Mouse (Mus musculus) hindbrain, embryonic 14.5 days (tissue): ENCODE results near the gene Ddx5. TPM values are rescaled to one million over a fixed set of nuclear protein-coding genes. Genes with fewer than 3 reads are reported as not detected.

Source experiments
- ATAC-seq: fragments of 200-750 bp; cut with Nextera tagmentation; 2 replicates; pipeline ENCODE4 v1.8.0; 2017; ENCODE audit warnings: moderate number of reproducible peaks, mild to moderate bottlenecking, moderate TSS enrichment, moderate library complexity; ENCODE audit not compliant: low FRiP score
- DNase-seq: peaks from one replicate; pipeline ENCODE4 v3.0.0-alpha.2; 2015; ENCODE audit warnings: low spot score
- H3K27ac ChIP-seq: fragments of 300-500 bp; sonication (generic); 2 replicates; pipeline ENCODE4 v1.5.1; 2014; ENCODE audit warnings: mild to moderate bottlenecking, moderate library complexity
- H3K27me3 ChIP-seq: fragments of 300-500 bp; sonication (generic); 2 replicates; pipeline ENCODE4 v1.6.1; 2014; ENCODE audit warnings: mild to moderate bottlenecking, low read length, mixed read lengths; ENCODE audit not compliant: control insufficient read depth, insufficient read depth
- H3K36me3 ChIP-seq: fragments of 300-500 bp; sonication (generic); replicated peaks from 2 replicates; pipeline ENCODE4 v1.6.1; 2014; ENCODE audit not compliant: control insufficient read depth, insufficient read depth
- H3K4me1 ChIP-seq: fragments of 300-500 bp; sonication (generic); replicated peaks from 2 replicates; pipeline ENCODE4 v1.6.1; 2014; ENCODE audit warnings: antibody characterized with exemption, low read length, mixed read lengths; ENCODE audit not compliant: control insufficient read depth, insufficient read depth
- H3K4me2 ChIP-seq: fragments of 300-500 bp; sonication (generic); replicated peaks from 2 replicates; pipeline ENCODE4 v1.6.1; 2014; ENCODE audit warnings: mild to moderate bottlenecking, moderate library complexity
- H3K4me3 ChIP-seq: fragments of 300-500 bp; sonication (generic); replicated peaks from 2 replicates; pipeline ENCODE4 v1.5.1; 2014; ENCODE audit warnings: mild to moderate bottlenecking, low read length
- H3K9ac ChIP-seq: fragments of 300-500 bp; sonication (generic); 2 replicates; pipeline ENCODE4 v1.6.1; 2014
- H3K9me3 ChIP-seq: fragments of 300-500 bp; sonication (generic); 2 replicates; pipeline ENCODE4 v1.6.1; 2016; ENCODE audit warnings: low read length; ENCODE audit not compliant: control insufficient read depth
- WGBS: fragments of 180-500 bp; shearing (Covaris S2); extraction: QIAGEN DNeasy Blood & Tissue Kit; methylation state at CpG from one replicate; pipeline ENCODE4 v1.1.7; 2014; 5-methylcytosine and 5-hydroxymethylcytosine counted together
- polyA plus RNA-seq: library from polyadenylated mRNA; unstranded; fragments of >200 nt; fragmentation: Nextera tagmentation; extraction: Ambion mirVana; gene quantifications from 2 replicates; pipeline ENCODE4 v1.2.1, GENCODE M21; 2014

The Ddx5 gene
- polyA plus RNA-seq: 417 and 429 TPM in 2 replicates

- Histone ChIP-seq H3K4me3 (peak within 1 kb of the TSS; percentile 72), H3K36me3 (peaks cover 52% of the 10 kb centered on the region), H3K9ac (peak within 1 kb of the TSS; percentile 99), H3K4me2 (peak within 1 kb of the TSS; percentile 86), H3K27ac (peak within 1 kb of the TSS; percentile 99), H3K4me1 (peaks cover 29% of the 10 kb centered on the region), H3K9me3 (no peaks in the 10 kb centered on the region), H3K27me3 (no peaks in the 10 kb centered on the region)
- under 1% methylated on average over 52 of the region's 58 CpGs for whole genome bisulfite sequencing
- DNase-seq (peak; percentile 93), ATAC-seq (peak; percentile 93)
These were observed at the start of gene Ddx5, which contains the start of gene Cep95 for GRCm38 (mm10) chr11:106788775-106789459. Ddx5 (minus strand) TSS chr11:106789185. Cep95 (plus strand) TSS chr11:106789252.

GRCm38 (mm10) chr11:106828079-106828478, 39.1 kb upstream of the Ddx5 start:
- WGBS: 95% methylated on average over 7 of the region's 7 CpGs
- H3K9me3 ChIP-seq: no peaks in the 10 kb centered on the region
- no peaks in the 10 kb centered on the region for H3K27me3 ChIP-seq
- ATAC-seq (no peak), DNase-seq (no peak)
- no peaks in the 10 kb centered on the region for H3K4me1 ChIP-seq
- H3K4me2 ChIP-seq: no peak overlapping the region
- H3K27ac ChIP-seq: no peak overlapping the region
- H3K36me3 ChIP-seq: peaks cover 80% of the 10 kb centered on the region
- no peak overlapping the region for H3K9ac ChIP-seq
- H3K4me3 ChIP-seq: no peak overlapping the region

GRCm38 (mm10) chr11:106824403-106824802, 35.4 kb upstream of the Ddx5 start:
- 95% methylated on average over 10 of the region's 10 CpGs for WGBS
- Histone ChIP-seq H3K27ac (no peak overlapping the region), H3K27me3 (no peaks in the 10 kb centered on the region), H3K4me2 (no peak overlapping the region), H3K9ac (no peak overlapping the region), H3K4me3 (no peak overlapping the region), H3K36me3 (peaks cover 77% of the 10 kb centered on the region), H3K4me1 (no peaks in the 10 kb centered on the region), H3K9me3 (no peaks in the 10 kb centered on the region)
- ATAC-seq: no peak
- no peak for DNase-seq

GRCm38 (mm10) chr11:106823741-106824140, 34.8 kb upstream of the Ddx5 start:
- WGBS: 92% methylated on average over 8 of the region's 8 CpGs
- Histone ChIP-seq H3K4me2 (no peak overlapping the region), H3K9me3 (no peaks in the 10 kb centered on the region), H3K27ac (no peak overlapping the region), H3K36me3 (peaks cover 79% of the 10 kb centered on the region), H3K27me3 (no peaks in the 10 kb centered on the region), H3K4me1 (no peaks in the 10 kb centered on the region), H3K4me3 (no peak overlapping the region), H3K9ac (no peak overlapping the region)
- DNase-seq (no peak), ATAC-seq (no peak)

- DNase-seq (no peak), ATAC-seq (no peak)
- no peak overlapping the region for H3K9ac ChIP-seq
- 85% methylated on average over 5 of the region's 5 CpGs for WGBS
- no peak overlapping the region for H3K4me2 ChIP-seq
- no peak overlapping the region for H3K27ac ChIP-seq
- no peak overlapping the region for H3K4me3 ChIP-seq
- peaks cover 79% of the 10 kb centered on the region for H3K36me3 ChIP-seq
- no peaks in the 10 kb centered on the region for H3K27me3 ChIP-seq
- no peaks in the 10 kb centered on the region for H3K9me3 ChIP-seq
- H3K4me1 ChIP-seq: peaks cover 7% of the 10 kb centered on the region; the same call in 1 of the 2 replicates
These were observed 33.9 kb upstream of the Ddx5 start for GRCm38 (mm10) chr11:106822911-106823310.

GRCm38 (mm10) chr11:106822491-106822890, 33.5 kb upstream of the Ddx5 start:
- 91% methylated on average over 8 of the region's 8 CpGs for WGBS
- DNase-seq (no peak), ATAC-seq (no peak)
- Histone ChIP-seq H3K9ac (no peak overlapping the region), H3K4me1 (peaks cover 11% of the 10 kb centered on the region), H3K4me2 (no peak overlapping the region), H3K36me3 (peaks cover 79% of the 10 kb centered on the region), H3K9me3 (no peaks in the 10 kb centered on the region), H3K27ac (no peak overlapping the region), H3K27me3 (no peaks in the 10 kb centered on the region), H3K4me3 (no peak overlapping the region)

GRCm38 (mm10) chr11:106821397-106821796, 32.4 kb upstream of the Ddx5 start:
- no peak for DNase-seq
- peaks cover 13% of the 10 kb centered on the region for H3K4me1 ChIP-seq
- peaks cover 81% of the 10 kb centered on the region for H3K36me3 ChIP-seq
- no peak overlapping the region for H3K27ac ChIP-seq
- H3K9me3 ChIP-seq: no peaks in the 10 kb centered on the region
- 88% methylated on average over 6 of the region's 6 CpGs for WGBS
- ATAC-seq: no peak
- no peak overlapping the region for H3K9ac ChIP-seq
- no peaks in the 10 kb centered on the region for H3K27me3 ChIP-seq
- no peak overlapping the region for H3K4me2 ChIP-seq
- no peak overlapping the region for H3K4me3 ChIP-seq

GRCm38 (mm10) chr11:106820972-106821371, 32.0 kb upstream of the Ddx5 start:
- ATAC-seq: no peak
- Histone ChIP-seq H3K36me3 (peaks cover 83% of the 10 kb centered on the region), H3K27me3 (no peaks in the 10 kb centered on the region), H3K9ac (no peak overlapping the region), H3K4me1 (peaks cover 13% of the 10 kb centered on the region), H3K4me2 (no peak overlapping the region), H3K4me3 (no peak overlapping the region), H3K27ac (peak overlapping the region; percentile 36; the same call in 1 of the 2 replicates), H3K9me3 (no peaks in the 10 kb centered on the region)
- DNase-seq: no peak
- 61% methylated on average over 4 of the region's 4 CpGs for WGBS

- Histone ChIP-seq H3K27me3 (no peaks in the 10 kb centered on the region), H3K9ac (no peak overlapping the region), H3K4me3 (no peak overlapping the region), H3K27ac (no peak overlapping the region), H3K4me2 (no peak overlapping the region), H3K36me3 (peaks cover 86% of the 10 kb centered on the region), H3K4me1 (peaks cover 13% of the 10 kb centered on the region), H3K9me3 (no peaks in the 10 kb centered on the region)
- DNase-seq (no peak), ATAC-seq (no peak)
- 82% methylated on average over 6 of the region's 6 CpGs for WGBS
These were observed 31.3 kb upstream of the Ddx5 start for GRCm38 (mm10) chr11:106820252-106820651.
